Mouse (Mus musculus) forebrain, embryonic 11.5 days (tissue): ENCODE results near the gene Trappc6b. TPM values are rescaled to one million over a fixed set of nuclear protein-coding genes. Genes with fewer than 3 reads are reported as not detected.

Source experiments
- ATAC-seq: fragments of 200-750 bp; cut with Nextera tagmentation; replicated peaks from 2 replicates; pipeline ENCODE4 v1.8.0; 2017; ENCODE audit warnings: moderate TSS enrichment; ENCODE audit not compliant: low FRiP score
- DNase-seq: peaks from one replicate; pipeline ENCODE4 v3.0.0-alpha.2; 2017; ENCODE audit warnings: low spot score
- H3K27ac ChIP-seq: fragments of 300-500 bp; sonication (generic); 2 replicates; pipeline ENCODE4 v1.5.1; 2014; ENCODE audit warnings: low read depth, low read length
- H3K27me3 ChIP-seq: fragments of 300-500 bp; sonication (generic); 2 replicates; pipeline ENCODE4 v1.6.1; 2014; ENCODE audit warnings: mild to moderate bottlenecking, low read length, mixed read lengths; ENCODE audit not compliant: control insufficient read depth, insufficient read depth
- H3K36me3 ChIP-seq: fragments of 300-500 bp; sonication (generic); 2 replicates; pipeline ENCODE4 v1.6.1; 2014; ENCODE audit warnings: mild to moderate bottlenecking, low read length, moderate library complexity, mixed read lengths; ENCODE audit not compliant: control insufficient read depth, insufficient read depth
- H3K4me1 ChIP-seq: fragments of 300-500 bp; sonication (generic); replicated peaks from 2 replicates; pipeline ENCODE4 v1.6.1; 2014; ENCODE audit warnings: low read length, mixed read lengths; ENCODE audit not compliant: control insufficient read depth, insufficient read depth
- H3K4me2 ChIP-seq: fragments of 300-500 bp; sonication (generic); 2 replicates; pipeline ENCODE4 v1.6.1; 2014; ENCODE audit warnings: low read depth, mild to moderate bottlenecking, low read length, moderate library complexity, mixed read lengths; ENCODE audit not compliant: severe bottlenecking
- H3K4me3 ChIP-seq: fragments of 300-500 bp; sonication (generic); 2 replicates; pipeline ENCODE4 v1.5.1; 2014; ENCODE audit warnings: low read depth, low read length
- H3K9ac ChIP-seq: fragments of 300-500 bp; sonication (generic); 2 replicates; pipeline ENCODE4 v1.6.1; 2014; ENCODE audit warnings: low read length
- H3K9me3 ChIP-seq: fragments of 300-500 bp; sonication (generic); 2 replicates; pipeline ENCODE4 v1.6.1; 2016; ENCODE audit warnings: low read length, mixed read lengths; ENCODE audit not compliant: control insufficient read depth
- whole genome bisulfite sequencing: fragments of 180-500 bp; shearing (Covaris S2); extraction: QIAGEN DNeasy Blood & Tissue Kit; methylation state at CpG from one replicate; pipeline ENCODE4 v1.1.7; 2014; 5-methylcytosine and 5-hydroxymethylcytosine counted together
- polyA plus RNA-seq: library from polyadenylated mRNA; unstranded; fragments of >200 nt; fragmentation: Nextera tagmentation; extraction: Ambion mirVana; gene quantifications from 2 replicates; pipeline ENCODE4 v1.2.1, GENCODE M21; 2014

Gene Trappc6b
- 64.6 and 69.1 TPM in 2 replicates for polyA plus RNA-seq

DNA sequence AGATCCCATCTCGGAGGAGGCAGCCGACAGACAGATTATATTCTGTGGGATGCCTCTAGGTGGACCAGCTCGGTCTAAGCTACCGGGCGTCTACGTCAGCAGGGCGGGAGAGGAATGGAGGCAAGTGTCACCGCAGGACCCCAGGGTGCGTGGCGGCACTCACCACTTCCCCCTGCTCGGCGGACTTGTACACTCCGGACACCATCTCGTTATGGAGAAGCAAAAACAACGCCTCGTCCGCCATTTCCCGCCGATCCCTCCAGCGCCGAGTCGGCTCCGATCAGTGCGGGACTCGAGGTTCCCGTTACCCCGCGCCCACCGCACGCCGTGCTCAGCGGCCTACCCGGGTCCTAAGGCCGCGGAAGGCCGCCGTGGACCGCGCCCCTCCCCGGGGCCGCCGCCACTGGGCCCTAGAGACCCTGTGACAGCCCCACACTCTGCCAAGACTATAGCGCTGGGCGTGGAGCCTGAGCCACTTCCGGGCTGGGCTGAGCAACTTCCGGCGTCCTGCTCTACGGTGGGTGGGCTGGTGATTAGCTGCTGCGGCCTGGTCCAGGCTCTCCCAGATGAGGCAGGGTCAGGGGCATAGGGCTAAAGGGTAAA, at the start of gene Trappc6b:
Gene Trappc6b, minus strand, starts transcription at position 480 of the 603 bp plus-strand sequence.
- peak; percentile 98 for ATAC-seq

GRCm38 (mm10) chr12:59107926-59108325, 46.7 kb upstream of the Trappc6b start:
- Histone ChIP-seq H3K4me2 (no peak overlapping the region), H3K36me3 (no peaks in the 10 kb centered on the region), H3K9ac (no peak overlapping the region), H3K27ac (no peak overlapping the region), H3K27me3 (no peaks in the 10 kb centered on the region), H3K9me3 (no peaks in the 10 kb centered on the region), H3K4me3 (no peak overlapping the region), H3K4me1 (no peaks in the 10 kb centered on the region)
- DNase-seq: no peak
- WGBS: 93% methylated on average over 4 of the region's 4 CpGs
- no peak for ATAC-seq

More for the DNA sequence above, at the start of gene Trappc6b:
- peak; percentile 88 for DNase-seq
- Histone ChIP-seq H3K4me3 (peak within 1 kb of the TSS; percentile 80), H3K9ac (peak within 1 kb of the TSS; percentile 83), H3K4me2 (peak within 1 kb of the TSS; percentile 80), H3K4me1 (peaks cover 3% of the 10 kb centered on the region; the same call in 1 of the 2 replicates), H3K27ac (peak within 1 kb of the TSS; percentile 73; the same call in 1 of the 2 replicates), H3K9me3 (no peaks in the 10 kb centered on the region), H3K36me3 (no peaks in the 10 kb centered on the region), H3K27me3 (no peaks in the 10 kb centered on the region)
- under 1% methylated on average over 49 of the region's 49 CpGs for WGBS

- Histone ChIP-seq H3K4me1 (no peaks in the 10 kb centered on the region), H3K27me3 (no peaks in the 10 kb centered on the region), H3K4me3 (no peak overlapping the region), H3K4me2 (no peak overlapping the region), H3K27ac (no peak overlapping the region), H3K36me3 (no peaks in the 10 kb centered on the region), H3K9ac (no peak overlapping the region), H3K9me3 (no peaks in the 10 kb centered on the region)
- DNase-seq (no peak), ATAC-seq (no peak)
- 89% methylated on average over 5 of the region's 5 CpGs for WGBS
These were observed 45.2 kb upstream of the Trappc6b start for GRCm38 (mm10) chr12:59106491-59106890.

- 91% methylated on average over 6 of the region's 6 CpGs for WGBS
- no peak overlapping the region for H3K9ac ChIP-seq
- no peaks in the 10 kb centered on the region for H3K27me3 ChIP-seq
- H3K4me2 ChIP-seq: no peak overlapping the region
- no peaks in the 10 kb centered on the region for H3K36me3 ChIP-seq
- ATAC-seq (no peak), DNase-seq (no peak)
- no peaks in the 10 kb centered on the region for H3K9me3 ChIP-seq
- no peak overlapping the region for H3K27ac ChIP-seq
- H3K4me1 ChIP-seq: no peaks in the 10 kb centered on the region
- no peak overlapping the region for H3K4me3 ChIP-seq
These were observed 44.6 kb upstream of the Trappc6b start for GRCm38 (mm10) chr12:59105914-59106313.

DNA sequence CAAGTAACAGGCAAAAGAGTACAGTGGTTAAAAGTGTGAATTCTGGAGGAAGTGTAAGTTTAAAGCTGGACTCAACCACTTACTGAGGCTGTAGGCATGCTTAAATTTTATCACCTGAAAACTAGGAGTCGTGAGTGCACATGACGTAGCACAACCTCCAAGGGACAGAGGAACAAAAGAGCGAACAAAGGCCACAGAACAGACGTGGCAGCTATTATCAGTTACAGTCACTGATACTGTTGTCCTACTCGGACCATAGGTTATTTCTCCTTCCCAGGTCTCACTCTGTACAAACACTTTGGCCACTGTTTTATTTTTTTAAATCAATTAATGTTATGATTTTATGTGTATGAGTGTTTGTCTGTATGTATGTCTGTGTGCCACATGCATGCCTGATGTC, 43.5 kb upstream of the Trappc6b start:
- Histone ChIP-seq H3K4me1 (no peaks in the 10 kb centered on the region), H3K4me2 (no peak overlapping the region), H3K27me3 (no peaks in the 10 kb centered on the region), H3K9ac (no peak overlapping the region), H3K27ac (no peak overlapping the region), H3K36me3 (no peaks in the 10 kb centered on the region), H3K4me3 (no peak overlapping the region), H3K9me3 (no peaks in the 10 kb centered on the region)
- ATAC-seq (no peak), DNase-seq (no peak)
- WGBS: 72% methylated on average over 5 of the region's 5 CpGs

GRCm38 (mm10) chr12:59095104-59096025, 34.1 kb upstream of the Trappc6b start, which contains the start of gene Mia2:
Gene Mia2, plus strand, starts transcription at chr12:59095799.
- H3K9ac ChIP-seq: no peak within 1 kb of the TSS
- H3K27ac ChIP-seq: no peak within 1 kb of the TSS
- H3K27me3 ChIP-seq: no peaks in the 10 kb centered on the region
- no peaks in the 10 kb centered on the region for H3K9me3 ChIP-seq
- H3K36me3 ChIP-seq: no peaks in the 10 kb centered on the region
- ATAC-seq: no peak
- WGBS: 87% methylated on average over 19 of the region's 19 CpGs
- no peak within 1 kb of the TSS for H3K4me2 ChIP-seq
- DNase-seq: no peak
- no peak within 1 kb of the TSS for H3K4me3 ChIP-seq
- no peaks in the 10 kb centered on the region for H3K4me1 ChIP-seq

GRCm38 (mm10) chr12:59093543-59093942, 32.3 kb upstream of the Trappc6b start:
- Histone ChIP-seq H3K4me1 (no peaks in the 10 kb centered on the region), H3K36me3 (no peaks in the 10 kb centered on the region), H3K9me3 (no peaks in the 10 kb centered on the region), H3K4me3 (no peak overlapping the region), H3K4me2 (no peak overlapping the region), H3K27me3 (no peaks in the 10 kb centered on the region), H3K9ac (no peak overlapping the region), H3K27ac (no peak overlapping the region)
- ATAC-seq: no peak
- no peak for DNase-seq
- WGBS: 70% methylated on average over 2 of the region's 2 CpGs

DNA sequence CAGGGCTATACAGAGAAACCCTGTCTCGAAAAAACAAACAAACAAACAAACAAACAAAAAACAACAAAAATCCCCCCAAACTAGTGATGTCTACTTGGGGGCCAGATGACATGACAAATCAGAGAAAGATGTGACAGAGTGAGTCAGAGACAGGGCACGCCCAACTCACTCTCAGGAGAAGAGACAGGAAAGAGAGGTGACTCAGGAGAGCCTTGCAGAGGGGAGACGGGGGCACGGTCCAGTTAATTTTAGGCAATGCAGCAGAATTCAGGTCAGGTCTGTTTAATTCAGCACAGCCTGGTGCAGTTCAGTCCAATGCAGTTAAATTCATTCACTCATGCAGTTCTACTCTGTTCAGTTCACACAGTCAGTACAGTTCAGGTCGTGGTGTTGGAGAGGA, 24.9 kb upstream of the Trappc6b start:
- no peaks in the 10 kb centered on the region for H3K9me3 ChIP-seq
- ATAC-seq: no peak
- H3K36me3 ChIP-seq: no peaks in the 10 kb centered on the region
- H3K27me3 ChIP-seq: no peaks in the 10 kb centered on the region
- no peak overlapping the region for H3K9ac ChIP-seq
- no peaks in the 10 kb centered on the region for H3K4me1 ChIP-seq
- no peak for DNase-seq
- H3K4me3 ChIP-seq: no peak overlapping the region
- no peak overlapping the region for H3K27ac ChIP-seq
- no peak overlapping the region for H3K4me2 ChIP-seq
- WGBS: 83% methylated on average over 5 of the region's 5 CpGs
